Mouse (Mus musculus): Measurements from ENCODE around the gene Glb1l3.

DNA sequence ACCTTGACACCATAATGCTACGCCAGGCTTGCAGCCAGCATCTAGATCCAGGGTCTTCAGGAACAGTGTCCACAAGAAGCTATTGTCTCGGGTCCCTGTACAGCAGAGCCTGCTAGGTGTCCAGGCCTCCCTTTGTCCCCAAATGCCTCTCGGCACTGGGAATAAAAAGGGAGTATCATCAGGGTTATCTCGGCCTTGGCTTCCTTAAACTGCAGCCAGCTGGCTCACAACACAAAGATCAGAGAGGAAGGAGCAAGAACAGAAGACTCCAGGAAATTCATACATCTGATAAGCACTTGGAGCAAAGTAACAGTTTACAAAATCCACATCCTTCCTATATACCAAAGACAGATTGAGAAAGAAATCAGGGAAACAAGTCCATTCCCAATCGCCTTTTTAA lies at the start of gene Glb1l3:
- TF ChIP-seq GATA1 (IDR thresholded peaks at IDR 0.05; ENCODE audit: low read length) (no peak), TAL1 (IDR thresholded peaks at IDR 0.05; ENCODE audit: low read length) (no peak)
